1 mouse cellular context compared by ENCODE assay signal in the genomic region with DNA sequence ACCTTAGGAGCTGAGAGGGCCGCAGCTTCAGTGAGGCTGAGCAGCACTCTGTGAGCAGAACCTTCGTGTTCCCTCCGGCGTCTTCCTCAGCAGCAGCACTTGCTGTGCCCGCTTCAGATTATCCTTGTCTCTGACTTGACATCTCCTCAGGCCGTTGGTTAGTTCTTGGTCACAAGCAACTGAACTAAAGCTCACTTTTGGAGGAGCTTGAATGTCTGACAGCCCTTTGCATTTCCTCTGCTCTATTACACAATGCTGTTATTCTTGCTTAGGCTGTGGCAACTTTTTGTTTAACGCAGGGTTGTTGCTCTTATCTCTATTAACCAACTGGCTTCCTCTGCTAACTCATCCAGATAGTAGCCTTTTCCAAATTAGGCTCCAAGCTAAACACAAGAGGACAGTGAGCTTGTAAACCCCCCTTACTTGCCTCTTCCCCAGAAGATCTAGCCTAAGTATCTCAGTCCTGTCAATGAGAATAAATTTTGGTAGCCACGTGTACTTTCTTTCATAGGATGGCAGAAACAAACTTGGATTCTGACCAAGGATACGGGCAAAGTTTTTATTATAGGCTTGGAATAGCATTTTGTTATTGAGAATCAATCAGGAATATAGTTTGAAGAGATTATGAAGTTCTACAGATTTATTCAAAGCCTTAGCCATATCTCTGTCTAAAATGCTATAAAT.
TF ChIP-seq lines count a peak whose summit lies in the region.

No protein-coding gene starts in this region.

TF ChIP-seq in MEL, 35 proteins besides CTCF, POLR2A, EP300 and RAD21 (continued from another document):
- TF ChIP-seq GABPA (IDR thresholded peaks at IDR 0.05; ENCODE audit: low read depth, low read length) (no peak), NELFE (IDR thresholded peaks at IDR 0.05; ENCODE audit: low read depth, low read length) (no peak; the same call in 1 of the 2 replicates), SIN3A (IDR thresholded peaks at IDR 0.05; ENCODE audit: low read length) (peak; percentile 92), MXI1 (IDR thresholded peaks at IDR 0.05; ENCODE audit: low read depth, low read length) (peak; percentile 96; the same call in 1 of the 2 replicates), RCOR1 (IDR thresholded peaks at IDR 0.05; ENCODE audit: low read depth, low read length) (peak; percentile 89), MEF2A (IDR thresholded peaks at IDR 0.05; ENCODE audit: extremely low read depth, insufficient replicate concordance, low read depth, low read length, poor library complexity, severe bottlenecking) (0 out of 2 replicates have a peak, but pooled peaks have one; percentile 62), HCFC1 (IDR thresholded peaks at IDR 0.05; ENCODE audit: low read depth, low read length) (peak; percentile 55; the same call in 1 of the 2 replicates), MYB (IDR thresholded peaks at IDR 0.05; ENCODE audit: low read depth, low read length) (peak; percentile 80), MAX (IDR thresholded peaks at IDR 0.05; ENCODE audit: low read length) (peak; percentile 47; the same call in 1 of the 2 replicates), MAZ (IDR thresholded peaks at IDR 0.05; ENCODE audit: low read depth, low read length) (peak; percentile 59; the same call in 1 of the 2 replicates), ELF1 (IDR thresholded peaks at IDR 0.05; ENCODE audit: low read depth, low read length) (no peak), GATA1 (IDR thresholded peaks at IDR 0.05; ENCODE audit: low read depth, low read length) (peak; percentile 97), CHD1 (IDR thresholded peaks at IDR 0.05; ENCODE audit: low read depth, low read length) (no peak), UBTF (IDR thresholded peaks at IDR 0.05; ENCODE audit: borderline replicate concordance, insufficient read depth, low read depth, low read length) (no peak), ZMIZ1 (IDR thresholded peaks at IDR 0.05; ENCODE audit: low read depth, low read length) (peak; percentile 25; the same call in 1 of the 2 replicates), BHLHE40 (IDR thresholded peaks at IDR 0.05; ENCODE audit: borderline replicate concordance, low read depth, low read length) (peak; percentile 59; the same call in 1 of the 2 replicates), POLR2AphosphoS5 (IDR thresholded peaks at IDR 0.05; ENCODE audit: borderline replicate concordance, low read depth, low read length) (no peak), ETS1 (IDR thresholded peaks at IDR 0.05; ENCODE audit: low read depth, low read length) (peak; percentile 93), POLR2AphosphoS2 (IDR thresholded peaks at IDR 0.05; ENCODE audit: low read length) (0 out of 2 replicates have a peak, but pooled peaks have one; percentile 49), NRF1 (IDR thresholded peaks at IDR 0.05; ENCODE audit: insufficient read depth, low read depth, low read length, poor library complexity, severe bottlenecking) (no peak)
